Mouse (Mus musculus): ENCODE results near the gene Bcs1l.

Gene Bcs1l

DNA sequence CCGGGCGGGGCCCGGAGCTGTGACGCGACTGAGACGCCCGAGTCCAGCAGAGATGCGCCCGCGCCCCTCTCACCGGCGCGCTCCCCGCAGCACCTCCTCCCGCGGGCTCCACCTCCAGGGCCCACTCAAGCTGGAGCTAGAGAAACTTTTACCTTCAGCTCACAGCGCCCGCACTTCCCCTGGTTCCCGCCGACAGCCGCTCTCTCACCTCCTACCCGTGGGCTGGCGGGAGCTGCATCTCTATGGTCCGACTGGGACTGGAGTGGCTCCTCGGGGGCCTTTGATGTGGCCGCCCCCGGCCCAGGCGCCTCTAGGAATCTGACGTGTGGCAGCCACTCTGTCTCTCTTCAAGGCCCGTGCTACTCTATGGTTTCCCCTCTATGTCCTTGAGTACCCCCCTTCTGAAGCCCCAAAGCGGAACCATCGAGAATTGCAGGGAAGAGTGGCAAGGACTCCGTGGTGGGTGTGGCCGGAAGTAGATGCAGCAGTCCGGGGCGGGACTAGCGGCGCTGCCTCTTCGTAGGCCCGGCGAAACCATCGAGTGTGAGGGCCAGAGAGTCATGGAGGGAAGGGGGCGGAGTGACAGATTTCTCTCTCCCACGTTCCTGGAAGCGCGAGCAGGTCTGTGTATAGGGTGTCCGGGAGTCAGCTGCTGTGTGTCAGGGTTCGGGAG is at the start of gene Bcs1l, which contains the start of gene Zfp142:
TSS of gene Bcs1l (plus strand) at position 517 of the 673 bp plus-strand sequence.
TSS of gene Zfp142 (minus strand) at position 474 of the 673 bp plus-strand sequence.
- peak; percentile 99 for DNase-seq (ENCODE audit: low read depth, low spot score)

DNA sequence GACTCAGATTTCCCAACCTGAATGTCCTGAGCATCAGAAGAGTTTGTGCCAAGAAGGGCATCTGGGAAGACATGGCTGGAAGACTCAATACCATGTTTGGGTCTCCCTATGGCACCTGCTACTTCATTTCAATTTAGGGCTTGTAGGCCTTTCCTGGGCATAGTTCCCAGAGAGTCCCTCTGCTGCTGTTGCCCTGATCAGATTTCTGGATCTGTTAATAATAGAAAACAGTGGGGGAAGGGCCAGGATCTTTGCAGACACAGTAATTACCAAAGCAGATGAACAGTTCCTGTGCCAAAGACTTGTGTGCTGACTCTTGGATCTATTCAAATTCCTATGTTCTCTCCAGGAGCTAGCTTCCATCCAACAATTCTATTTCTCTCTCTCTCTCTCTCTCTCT is 49.4 kb upstream of the Bcs1l start:
- DNase-seq (ENCODE audit: low read depth, low spot score), result no peak

DNA sequence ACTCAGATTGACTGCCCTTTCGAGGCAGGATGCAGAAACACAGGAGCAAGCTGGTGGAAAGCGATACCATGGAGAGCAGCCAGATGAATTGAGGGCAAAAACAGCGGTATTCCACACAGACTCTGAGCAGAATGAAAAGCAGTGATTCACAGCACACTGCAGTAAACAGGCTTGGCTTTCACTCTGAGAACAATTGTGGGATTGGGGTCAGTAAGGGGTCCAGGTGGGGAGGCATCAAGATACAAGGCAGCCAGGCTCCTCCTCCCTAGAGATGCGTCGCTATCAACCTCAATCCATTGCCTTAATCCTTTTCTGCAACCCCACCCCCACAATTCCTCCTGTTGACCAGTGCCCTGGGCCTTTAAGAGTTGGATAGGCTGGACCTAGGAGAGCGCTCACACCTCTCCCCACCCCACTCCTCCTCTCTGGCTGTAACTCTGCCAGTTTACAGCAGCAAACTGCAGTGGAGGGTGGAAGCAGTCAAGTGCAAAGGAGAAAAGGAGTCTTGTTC is 45.6 kb upstream of the Bcs1l start, which contains the start of gene Plcd4:
TSS of gene Plcd4 (plus strand) at position 438 of the 511 bp plus-strand sequence.
- peak; percentile 52 for DNase-seq (ENCODE audit: low read depth, low spot score)

DNA sequence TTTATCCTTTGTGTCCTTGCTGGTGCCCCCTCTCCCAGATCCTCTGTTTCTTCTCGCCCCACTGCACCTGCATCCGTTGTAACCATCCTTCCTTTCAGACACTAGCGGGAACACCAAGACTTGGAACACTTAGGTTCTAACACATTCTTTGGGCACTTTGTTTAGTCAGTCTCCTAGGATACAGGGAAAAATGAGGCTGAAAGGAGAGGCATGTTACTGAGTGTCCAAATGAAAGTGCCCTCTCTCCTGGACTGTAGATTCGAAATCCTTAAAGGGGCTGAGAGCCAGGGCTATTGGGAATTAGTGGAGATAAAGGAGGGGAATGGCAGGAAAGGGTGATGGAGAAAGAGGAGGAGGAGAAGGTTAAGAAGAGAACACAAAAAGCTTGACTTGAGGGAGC is 43.9 kb upstream of the Bcs1l start, which contains the start of gene Usp37:
TSS of gene Usp37 (minus strand) at position 101 of the 400 bp plus-strand sequence.
- no peak for DNase-seq (ENCODE audit: low read depth, low spot score)

DNA sequence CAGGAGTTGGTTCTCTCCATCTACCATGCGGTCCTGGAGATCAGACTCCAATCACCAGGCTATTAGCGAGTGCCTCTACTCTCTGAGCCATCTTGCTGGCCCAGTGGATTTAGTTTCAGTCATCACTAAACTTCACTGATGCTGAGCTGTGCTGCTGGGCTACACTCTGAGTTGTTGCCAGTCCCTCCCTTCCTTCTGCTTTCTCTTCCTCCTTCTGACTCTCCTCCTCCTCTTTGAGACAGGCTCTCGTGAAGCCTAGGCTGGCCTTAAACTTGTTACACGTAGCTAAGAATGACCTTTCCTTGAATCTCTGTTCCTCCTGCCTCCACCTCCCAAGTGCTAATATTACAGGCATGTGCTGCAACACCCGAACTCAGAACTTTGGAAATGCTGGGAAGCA is 29.0 kb upstream of the Bcs1l start:
- no peak for DNase-seq (ENCODE audit: low read depth, low spot score)

DNA sequence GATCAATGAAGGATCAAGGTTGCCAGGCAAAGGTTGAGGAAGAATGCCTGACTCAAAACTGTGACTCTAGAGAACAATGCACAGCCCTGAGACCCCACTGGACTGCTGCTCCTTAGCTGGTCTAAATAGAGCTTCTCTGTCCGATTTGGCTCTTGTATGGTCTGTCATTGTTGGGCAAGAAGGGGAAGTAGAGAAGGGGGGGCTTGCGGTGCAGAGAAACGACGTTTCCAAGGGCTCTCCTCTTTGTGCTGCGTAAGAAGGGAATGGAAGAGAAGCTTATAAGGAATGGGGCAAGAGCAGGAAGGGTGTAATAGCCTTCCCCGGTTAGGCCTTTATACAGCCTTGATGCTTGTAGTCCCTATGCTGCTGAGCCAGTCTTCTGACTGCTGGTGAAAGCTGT is 22.3 kb upstream of the Bcs1l start:
- DNase-seq (ENCODE audit: low read depth, low spot score), result no peak

DNA sequence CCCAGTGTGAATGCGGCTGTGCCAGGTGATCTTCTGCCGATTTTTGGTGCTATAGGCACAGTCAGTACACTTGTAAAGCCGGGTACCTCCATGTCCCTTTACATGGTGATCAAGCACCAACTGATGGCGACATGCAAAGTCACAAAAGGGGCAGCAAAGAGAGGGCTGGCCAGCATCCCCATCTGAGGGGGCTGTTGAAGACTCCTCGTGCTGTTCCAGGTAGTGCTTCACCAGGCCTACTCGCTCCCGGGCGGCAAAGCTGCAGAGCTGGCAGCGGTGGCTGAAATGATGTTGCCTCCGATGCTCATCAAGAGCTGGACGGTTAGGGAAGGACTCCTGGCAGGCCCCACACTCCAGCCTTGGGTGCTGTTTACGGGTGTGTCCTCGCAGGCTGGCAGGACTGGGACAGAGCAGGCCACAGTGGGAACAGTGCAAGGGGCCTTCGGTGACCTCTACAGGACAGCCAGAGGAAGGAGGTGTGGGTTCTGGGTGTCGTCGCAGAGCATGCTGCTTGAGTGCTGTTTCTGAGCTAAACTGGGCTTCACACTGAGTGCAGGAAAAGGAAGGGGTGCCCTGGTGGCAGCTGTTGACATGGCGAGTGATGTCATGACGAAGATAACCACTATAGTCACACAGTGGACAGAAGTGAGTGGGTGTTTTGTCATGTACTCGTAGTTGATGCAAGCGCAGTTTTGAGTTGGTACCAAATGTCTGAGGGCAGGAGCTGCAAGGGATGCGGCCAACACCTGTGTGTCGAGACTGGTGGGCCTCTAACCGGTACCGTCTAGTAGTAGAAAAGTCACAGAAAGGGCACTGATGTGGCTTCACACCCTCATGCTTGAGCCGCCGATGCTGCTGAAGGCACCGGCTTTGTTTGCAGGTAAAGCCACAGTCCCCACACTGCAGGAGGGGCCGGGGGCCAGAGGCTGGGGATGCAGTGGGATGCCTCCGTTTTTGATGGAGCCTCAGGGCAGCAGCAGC is 18.1 kb upstream of the Bcs1l start:
- DNase-seq (ENCODE audit: low read depth, low spot score), result no peak

DNA sequence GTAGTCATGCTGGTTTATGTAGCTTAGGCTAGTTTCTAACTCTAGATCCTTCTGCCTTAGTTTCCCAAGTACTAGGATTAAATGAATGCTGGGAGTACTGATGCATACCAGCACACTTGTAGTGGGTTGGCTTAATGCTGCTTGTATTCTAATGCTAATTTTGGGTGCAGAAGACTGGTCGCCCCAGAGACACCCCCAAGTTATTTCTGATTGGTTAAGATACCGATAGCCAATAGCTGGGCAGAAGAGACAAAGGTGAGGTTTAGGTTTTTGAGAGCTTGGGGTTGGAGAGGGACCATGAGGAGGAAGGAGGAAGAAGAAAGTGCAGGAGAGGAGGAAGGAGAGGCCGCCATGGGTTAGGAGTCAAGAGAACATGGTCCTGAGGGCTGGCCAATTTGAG is 5.5 kb upstream of the Bcs1l start:
- no peak for DNase-seq (ENCODE audit: low read depth, low spot score)

DNA sequence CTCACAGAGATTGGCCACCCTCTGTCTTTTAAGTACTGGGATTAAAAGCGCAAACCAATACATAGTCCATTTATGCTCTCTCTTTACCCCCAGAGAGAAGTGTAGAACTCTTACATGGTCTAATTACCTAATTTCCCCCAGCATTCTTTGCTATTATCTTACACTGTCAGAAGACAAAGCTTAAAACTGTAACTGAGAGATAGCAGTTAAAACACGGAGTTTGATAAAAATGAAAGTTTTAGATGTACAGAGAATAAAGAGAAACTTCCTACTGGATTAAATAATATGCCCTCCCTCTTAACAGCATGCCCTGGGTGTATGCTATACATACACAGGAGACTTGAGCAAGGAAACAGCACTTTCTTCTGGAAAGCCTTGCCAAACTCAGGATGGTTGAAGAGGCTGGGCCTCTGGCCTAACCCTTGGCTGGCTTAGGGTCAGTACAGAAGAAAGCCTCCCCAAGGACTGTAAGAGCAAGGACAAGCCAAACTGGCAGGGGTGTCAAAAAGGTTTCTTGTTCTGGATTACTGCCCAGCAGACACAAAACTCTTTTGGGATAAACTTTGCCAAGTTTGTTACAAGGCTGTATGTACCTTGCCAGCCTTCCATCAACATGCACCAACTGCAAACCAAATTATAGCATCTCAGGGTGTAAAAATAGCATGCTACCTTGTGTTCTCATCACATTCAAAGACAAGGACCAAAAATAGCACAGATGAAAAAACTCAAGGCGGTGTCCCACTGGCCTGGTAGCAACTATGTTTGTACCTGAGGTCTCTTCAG is 3.3 kb upstream of the Bcs1l start:
- no peak for DNase-seq (ENCODE audit: low read depth, low spot score)

DNA sequence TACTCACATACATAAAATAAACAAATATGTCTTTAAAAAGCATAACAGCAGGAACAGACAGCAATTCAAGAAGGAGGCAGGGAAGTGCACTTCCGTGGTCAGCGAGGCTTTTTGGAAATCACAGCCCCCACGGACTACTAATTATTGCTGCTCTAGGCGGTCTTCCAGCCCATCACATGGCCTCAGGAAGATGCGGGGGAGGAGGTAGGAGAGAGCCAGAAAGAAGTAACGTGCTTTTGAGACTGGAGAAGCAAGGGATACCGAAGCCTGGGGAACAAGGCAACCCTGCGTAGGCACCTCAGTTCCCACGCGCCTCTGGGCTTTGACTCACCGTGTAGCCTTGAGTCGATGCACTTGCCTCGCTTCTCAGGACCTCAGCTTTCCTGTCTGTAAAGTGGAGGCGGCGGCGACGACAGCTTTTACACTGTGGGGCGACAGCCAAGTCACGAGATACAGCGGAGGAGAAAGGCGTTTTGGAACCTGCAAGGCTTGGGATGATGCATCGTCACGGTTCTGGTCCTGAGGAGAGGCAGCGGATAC is 786 bp upstream of the Bcs1l start:
- DNase-seq (ENCODE audit: low read depth, low spot score), result no peak

DNA sequence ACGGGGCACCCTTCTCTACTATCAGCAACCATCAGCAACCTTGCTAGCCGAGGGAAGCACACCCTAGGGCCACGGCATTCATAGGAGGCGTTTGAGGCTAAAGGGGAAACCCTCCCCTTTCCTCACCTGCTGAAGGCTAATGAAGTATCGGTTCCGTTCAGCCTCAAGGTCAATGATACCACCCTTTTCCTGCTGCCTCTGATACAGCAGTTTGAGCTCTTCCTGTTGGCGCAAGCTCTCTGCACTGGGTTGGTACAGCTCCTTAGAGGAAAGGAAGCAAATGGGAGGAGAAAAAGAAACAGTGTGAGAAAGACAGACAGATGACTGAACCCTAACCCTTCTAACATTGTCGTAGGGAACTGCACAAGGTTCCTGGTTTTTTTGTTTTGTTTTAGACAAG is 6.3 kb downstream of the Bcs1l start:
- DNase-seq (ENCODE audit: low read depth, low spot score), result no peak

DNA sequence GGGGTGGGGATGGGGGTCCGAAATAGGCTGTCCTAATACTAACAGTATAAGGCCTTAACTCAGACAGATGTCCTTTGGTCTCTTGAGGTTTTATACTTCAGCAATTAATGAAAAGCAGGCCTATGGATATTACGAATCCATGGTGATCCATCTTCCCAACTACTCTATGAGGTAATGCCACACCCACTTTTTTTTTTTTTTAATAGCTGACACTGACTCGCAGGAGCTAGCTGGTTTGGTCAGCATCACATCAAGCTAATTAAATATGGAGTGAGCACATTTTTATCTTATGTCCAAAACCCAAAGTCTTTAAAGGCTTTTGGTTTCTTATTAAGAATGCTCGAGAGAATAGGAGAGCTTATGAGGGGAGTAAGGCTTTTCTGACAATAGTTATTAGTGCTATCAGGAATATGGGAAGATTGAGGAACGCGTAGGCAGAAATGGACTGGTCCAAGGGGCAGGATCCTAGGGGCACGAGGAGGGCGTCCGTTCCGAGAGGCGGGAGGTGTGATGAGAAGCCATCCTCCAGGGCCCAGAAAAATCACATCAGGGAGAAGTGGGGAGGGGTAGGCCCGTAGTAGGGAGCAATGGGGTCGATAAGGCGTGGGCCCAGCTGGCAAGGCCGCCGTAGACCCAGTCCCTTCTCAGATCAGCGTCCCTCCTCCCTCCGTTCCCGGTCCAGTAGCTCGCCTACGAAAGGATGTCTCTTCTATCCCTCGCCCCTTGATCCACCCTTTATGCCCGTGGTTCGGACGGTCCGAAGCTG is 12.6 kb downstream of the Bcs1l start:
- peak; percentile 39 for DNase-seq (ENCODE audit: low read depth, low spot score)

DNA sequence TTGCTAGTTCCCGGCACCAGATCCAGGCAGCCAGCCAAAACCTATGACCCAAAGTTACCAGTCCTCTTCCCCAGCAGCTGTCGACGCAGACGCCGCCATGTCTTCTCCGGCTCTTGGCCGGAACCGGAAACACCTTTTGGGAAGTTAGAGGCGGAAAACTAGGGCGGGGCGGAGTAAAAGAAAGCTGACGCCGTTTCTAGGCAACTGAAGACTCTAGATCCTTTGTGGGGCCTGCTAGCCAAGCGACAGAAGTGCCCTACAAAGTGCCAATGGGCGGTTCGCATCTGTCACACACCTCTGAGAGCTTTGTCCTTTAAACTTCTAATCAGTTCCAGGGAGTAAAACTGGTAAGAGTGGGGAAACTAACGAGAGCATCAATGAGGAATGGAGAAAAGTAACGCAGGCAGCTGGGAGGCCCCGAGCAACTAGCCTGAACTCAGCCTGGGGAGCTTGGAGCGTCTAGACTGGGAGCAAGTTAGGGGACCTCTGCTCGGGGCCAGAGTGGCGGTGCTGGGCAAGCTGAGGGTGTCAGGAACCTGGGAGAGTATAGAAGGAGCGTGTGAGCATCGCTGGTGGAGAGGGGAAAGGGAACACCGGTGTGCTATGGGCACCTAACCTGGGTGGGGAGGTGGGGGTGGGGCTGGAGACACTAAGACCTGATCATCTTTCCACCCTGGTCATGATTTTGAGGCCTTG is 13.3 kb downstream of the Bcs1l start, which contains the start of the genes Rnf25 and Stk36:
TSS of gene Rnf25 (minus strand) at position 131 of the 696 bp plus-strand sequence.
TSS of gene Stk36 (plus strand) at position 179 of the 696 bp plus-strand sequence.
- peak; percentile 95 for DNase-seq (ENCODE audit: low read depth, low spot score)

DNA sequence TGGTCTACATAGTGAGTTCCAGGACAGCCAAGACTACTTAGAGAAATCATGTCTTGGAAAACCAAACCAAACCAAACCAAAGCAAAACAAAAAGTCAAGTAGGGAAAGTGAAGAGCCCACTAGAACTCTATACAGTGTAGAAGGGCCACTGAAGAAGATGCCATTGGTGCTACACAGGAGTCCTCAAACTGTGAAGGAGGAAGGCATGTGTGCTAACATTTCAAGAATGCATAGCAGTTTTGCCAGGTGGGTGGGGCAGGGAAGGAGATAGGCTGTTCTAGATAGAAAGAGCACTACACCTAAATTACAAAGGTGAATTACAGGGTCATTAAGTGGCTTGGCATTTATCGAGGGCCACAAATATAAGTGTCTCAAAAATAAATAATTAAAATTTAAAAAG is 36.1 kb downstream of the Bcs1l start:
- DNase-seq (ENCODE audit: low read depth, low spot score), result no peak

DNA sequence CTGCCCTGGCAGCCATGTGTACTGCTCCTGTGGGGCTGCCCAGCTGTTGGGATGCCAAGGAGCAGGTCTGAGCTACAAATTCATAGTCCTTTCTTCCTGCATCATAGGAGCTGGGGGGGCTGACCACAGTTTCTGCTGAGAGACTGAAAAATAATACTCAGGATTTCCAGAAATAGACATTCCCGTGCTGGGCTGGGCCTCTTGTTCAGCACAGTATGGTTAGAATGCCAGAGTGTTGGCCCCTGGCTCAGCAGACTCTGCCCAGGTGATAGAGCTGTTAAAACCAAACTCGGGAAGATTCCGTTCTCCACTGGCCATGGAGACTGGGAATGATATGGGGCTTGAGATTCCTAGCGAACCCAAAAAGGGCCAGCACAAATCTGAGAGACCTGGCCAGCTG is 38.0 kb downstream of the Bcs1l start:
- no peak for DNase-seq (ENCODE audit: low read depth, low spot score)

DNA sequence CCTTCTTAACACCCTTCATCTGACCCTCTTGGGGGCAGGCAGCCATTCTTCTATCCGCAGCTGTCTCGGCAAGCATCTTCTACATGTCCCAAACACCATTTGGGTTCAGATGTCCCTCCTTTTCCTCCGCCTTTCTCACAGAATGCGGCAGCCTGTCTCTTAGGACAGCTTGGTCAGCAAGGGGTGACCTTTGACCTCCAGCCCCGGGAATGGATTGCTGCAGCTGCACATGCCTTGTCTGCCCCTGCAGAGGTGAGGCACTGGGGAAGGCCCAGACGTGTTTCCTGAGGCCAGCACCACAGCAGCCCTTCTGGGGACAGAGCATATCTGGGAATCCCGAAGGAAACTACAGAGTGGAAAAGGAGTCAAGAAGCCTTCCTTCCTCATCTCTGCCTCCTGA is 39.9 kb downstream of the Bcs1l start:
- DNase-seq (ENCODE audit: low read depth, low spot score), result no peak

DNA sequence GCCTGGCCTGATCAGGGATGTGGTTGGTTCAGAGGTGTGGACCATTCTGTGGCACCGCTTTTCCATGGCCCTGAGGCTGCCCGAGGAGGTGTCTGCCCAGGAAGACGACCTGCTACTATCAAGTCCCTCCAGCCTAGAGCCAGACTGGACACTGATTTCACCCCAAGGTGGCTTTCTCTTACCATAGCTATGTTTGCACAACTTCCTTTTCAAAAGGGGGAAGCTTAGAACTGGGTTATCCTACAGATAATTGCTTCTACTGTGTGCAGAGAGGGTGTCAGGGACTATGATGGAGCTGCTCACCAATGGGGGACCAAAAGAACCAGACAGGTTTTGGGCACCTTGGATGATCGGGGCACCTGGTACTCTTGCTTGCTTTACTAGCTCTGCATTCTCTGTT is 44.6 kb downstream of the Bcs1l start:
- no peak for DNase-seq (ENCODE audit: low read depth, low spot score)

Data from 3T3-L1 (cell line).